Mouse (Mus musculus) CD4-positive helper T cell, adult 2 months (primary cell): ENCODE measurements around the gene Sh3bp5l.
A peak's percentile ranks its signal among the peaks of the same experiment; 100 is the strongest.
"Not testable (repeated sequence)": the region's sequence is repeated elsewhere in the genome, so short reads cannot be mapped to it uniquely, and the experiment has no call there.

Source experiments
- DNase-seq: peaks from one replicate; pipeline ENCODE4 v3.0.0-alpha.2; 2012; ENCODE audit warnings: low read depth, missing footprints, low spot score

Sh3bp5l gene

GRCm38 (mm10) chr11:58330276-58331148 lies at the start of gene Sh3bp5l, which contains the start of gene Zfp672:
Gene Sh3bp5l, plus strand, starts transcription at chr11:58330724.
Gene Zfp672, minus strand, starts transcription at chr11:58330339.
- DNase-seq, result peak; percentile 96

GRCm38 (mm10) chr11:58281970-58282496 lies 48.5 kb upstream of the Sh3bp5l start:
- DNase-seq, result peak; percentile 54

GRCm38 (mm10) chr11:58282518-58282917 lies 48.0 kb upstream of the Sh3bp5l start:
- DNase-seq, result no peak

- DNase-seq, result peak; percentile 62
These were observed 40.4 kb upstream of the Sh3bp5l start for GRCm38 (mm10) chr11:58289992-58290682.

GRCm38 (mm10) chr11:58290812-58291211 lies 39.7 kb upstream of the Sh3bp5l start:
- DNase-seq, result no peak

GRCm38 (mm10) chr11:58292791-58293190 lies 37.7 kb upstream of the Sh3bp5l start:
- DNase-seq, result no peak

GRCm38 (mm10) chr11:58297396-58297795 lies 33.1 kb upstream of the Sh3bp5l start:
- DNase-seq, result no peak

- peak; percentile 83 for DNase-seq
These were observed 29.5 kb upstream of the Sh3bp5l start for GRCm38 (mm10) chr11:58301057-58301456.

- peak; percentile 95 for DNase-seq
These were observed 28.4 kb upstream of the Sh3bp5l start for GRCm38 (mm10) chr11:58301837-58302754.

GRCm38 (mm10) chr11:58302774-58303445 lies 27.6 kb upstream of the Sh3bp5l start:
- no peak for DNase-seq

GRCm38 (mm10) chr11:58303594-58303993 lies 26.9 kb upstream of the Sh3bp5l start:
- DNase-seq, result no peak

- not testable (repeated sequence) for DNase-seq
These were observed 25.2 kb upstream of the Sh3bp5l start for GRCm38 (mm10) chr11:58305299-58305698.

GRCm38 (mm10) chr11:58306860-58307308 lies 23.6 kb upstream of the Sh3bp5l start, which contains the start of gene Zfp692:
Gene Zfp692, plus strand, starts transcription at chr11:58307069.
- DNase-seq, result peak; percentile 92

- peak; percentile 71 for DNase-seq
These were observed 23.0 kb upstream of the Sh3bp5l start for GRCm38 (mm10) chr11:58307411-58308080.

- DNase-seq, result no peak
These were observed 21.9 kb upstream of the Sh3bp5l start for GRCm38 (mm10) chr11:58308661-58309060.

- DNase-seq, result no peak
These were observed 16.5 kb upstream of the Sh3bp5l start for GRCm38 (mm10) chr11:58314069-58314468.

GRCm38 (mm10) chr11:58315536-58316168 lies 14.9 kb upstream of the Sh3bp5l start:
- DNase-seq, result no peak

- no peak for DNase-seq
These were observed 14.2 kb upstream of the Sh3bp5l start for GRCm38 (mm10) chr11:58316344-58316743.

GRCm38 (mm10) chr11:58316768-58317390 lies 13.6 kb upstream of the Sh3bp5l start:
- DNase-seq, result no peak
